Mouse (Mus musculus) T-cell, adult 2 months (primary cell): ENCODE data around the gene Cuta.

Experiments
- DNase-seq: peaks from one replicate; pipeline ENCODE4 v3.0.0; 2022; ENCODE audit warnings: low spot score

Cuta gene

DNA sequence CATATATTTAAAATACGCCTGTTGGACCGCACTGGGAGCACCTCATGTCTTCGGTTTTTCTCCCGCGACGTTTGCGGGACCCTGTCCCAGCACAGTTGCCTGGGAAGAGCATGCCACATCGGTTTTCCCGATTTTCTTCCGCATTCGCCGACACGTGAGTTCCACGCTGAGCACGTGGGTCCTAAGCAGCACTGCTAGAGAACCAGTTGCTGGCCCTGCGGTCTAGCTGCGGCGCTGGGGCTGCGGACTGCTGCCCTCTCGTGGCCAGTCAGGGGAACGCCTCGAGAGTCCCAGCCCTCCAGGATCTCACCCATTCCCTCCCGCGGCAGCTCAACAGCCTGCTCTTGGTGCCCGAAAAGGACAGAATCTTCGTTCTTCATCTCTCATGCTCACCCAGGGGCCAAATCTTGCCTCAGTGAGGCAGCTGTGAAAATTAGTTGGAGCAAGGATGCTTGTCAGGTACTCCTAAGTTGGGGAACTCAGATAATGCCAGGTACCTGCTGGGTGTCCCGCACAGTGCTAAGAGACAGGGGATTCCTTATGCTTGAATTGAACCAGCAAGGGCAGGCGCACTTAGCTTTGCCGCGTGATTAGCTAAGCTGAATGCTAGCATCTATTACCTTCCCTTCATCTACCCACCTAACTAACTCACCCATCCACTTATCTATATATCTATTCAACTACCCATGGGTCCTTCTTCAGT lies 53.2 kb downstream of the Cuta start:
- DNase-seq, result peak; percentile 83

- DNase-seq, result peak; percentile 75
Observed at GRCm38 (mm10) chr17:26884995-26885926, 54.1 kb downstream of the Cuta start.
